Mouse (Mus musculus): ENCODE results near the gene Adam6b.
"Not testable (repeated sequence)": the region's sequence is repeated elsewhere in the genome, so short reads cannot be mapped to it uniquely, and the experiment has no call there.

Adam6b gene

GRCm38 (mm10) chr12:113489211-113489610 lies at the start of gene Adam6b:
Gene Adam6b, plus strand, starts transcription at chr12:113489511.
- DNase-seq (ENCODE audit: low spot score in 2 of 2): not testable (repeated sequence)

GRCm38 (mm10) chr12:113446061-113446460 lies 43.2 kb upstream of the Adam6b start:
- no peak for DNase-seq (ENCODE audit: low spot score in 2 of 2)

GRCm38 (mm10) chr12:113476164-113476563 lies 13.1 kb upstream of the Adam6b start:
- no peak for DNase-seq (ENCODE audit: low spot score in 2 of 2)

- no peak for DNase-seq (ENCODE audit: low spot score in 2 of 2)
Measured at GRCm38 (mm10) chr12:113482147-113482546, 7.2 kb upstream of the Adam6b start.

GRCm38 (mm10) chr12:113482661-113483389 lies 6.5 kb upstream of the Adam6b start:
- DNase-seq (ENCODE audit: low spot score in 2 of 2): no peak

- no peak for DNase-seq (ENCODE audit: low spot score in 2 of 2)
Measured at GRCm38 (mm10) chr12:113483492-113484162, 5.7 kb upstream of the Adam6b start.

GRCm38 (mm10) chr12:113484971-113485485 lies 4.3 kb upstream of the Adam6b start:
- DNase-seq (ENCODE audit: low spot score in 2 of 2): no peak

GRCm38 (mm10) chr12:113487693-113488092 lies 1.6 kb upstream of the Adam6b start:
- peak; percentile 22 to 63 for DNase-seq (ENCODE audit: low spot score in 2 of 2)

- DNase-seq (ENCODE audit: low spot score in 2 of 2): no peak
Measured at GRCm38 (mm10) chr12:113525901-113526300, 36.6 kb downstream of the Adam6b start.
